Mouse (Mus musculus) kidney, postnatal 10 days (tissue): ENCODE data around the gene Gm17490.
"Not testable (repeated sequence)": the region's sequence is repeated elsewhere in the genome, so short reads cannot be mapped to it uniquely, and the experiment has no call there.

Experiments
- DNase-seq: peaks from one replicate; pipeline ENCODE4 v3.0.0; 2021; ENCODE audit warnings: mixed read lengths

The Gm17490 gene

DNA sequence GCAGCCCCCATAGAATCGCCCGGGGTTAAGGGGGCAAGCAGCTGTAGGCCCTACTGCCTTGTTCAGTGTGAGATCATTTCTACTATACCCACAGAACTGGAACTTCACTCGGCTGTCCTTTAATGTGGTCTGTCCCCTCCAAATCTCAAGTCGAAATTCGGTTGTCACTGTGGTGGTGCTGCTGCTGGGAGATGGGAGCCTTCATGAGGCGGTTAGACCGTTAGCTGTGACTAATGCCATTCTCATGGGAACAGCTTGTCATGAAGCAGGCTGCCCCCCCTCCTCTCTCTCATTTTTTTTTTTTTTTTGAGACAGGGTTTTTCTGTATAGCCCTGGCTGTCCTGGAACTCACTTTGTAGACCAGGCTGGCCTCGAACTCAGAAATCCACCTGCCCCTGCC lies 2.9 kb downstream of the Gm17490 start:
- DNase-seq = no peak

DNA sequence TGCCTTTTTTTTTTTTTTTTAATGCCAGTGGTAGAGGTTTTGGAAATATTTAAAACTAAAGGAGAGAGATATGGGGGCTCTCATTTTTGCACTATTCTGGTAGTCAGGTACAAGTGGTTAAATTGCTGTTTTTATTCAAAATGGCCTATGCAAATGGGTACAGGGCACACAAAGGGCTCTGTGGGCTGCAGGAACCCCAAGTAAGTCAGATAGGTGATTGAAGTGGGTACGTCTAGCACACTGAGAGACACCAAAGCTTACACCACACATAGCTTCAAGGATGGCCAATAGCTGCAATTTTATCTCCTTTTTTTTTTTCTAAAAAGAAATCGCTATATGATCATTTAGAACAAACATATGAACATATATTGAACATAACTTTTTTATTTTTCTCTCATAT lies 6.5 kb downstream of the Gm17490 start:
- no peak for DNase-seq

DNA sequence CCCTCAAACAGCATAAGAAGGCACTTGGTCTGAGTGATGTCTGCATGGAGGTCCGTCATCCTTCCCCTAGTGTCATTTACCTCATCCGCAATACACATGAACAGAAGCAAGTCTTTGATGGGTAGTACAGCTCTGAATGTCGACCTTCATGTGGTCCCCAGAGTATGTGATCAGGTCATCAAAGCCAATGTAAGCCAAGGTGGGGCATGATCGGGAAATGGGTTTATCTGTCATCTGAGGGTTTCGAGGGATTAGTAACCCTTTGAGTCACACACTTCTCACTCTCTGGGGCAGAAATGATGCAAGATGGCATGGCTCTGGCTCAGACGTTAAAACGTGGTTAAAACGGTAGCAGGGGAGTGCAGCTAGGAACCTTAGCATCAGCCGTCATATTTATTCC lies 9.2 kb downstream of the Gm17490 start:
- no peak for DNase-seq

DNA sequence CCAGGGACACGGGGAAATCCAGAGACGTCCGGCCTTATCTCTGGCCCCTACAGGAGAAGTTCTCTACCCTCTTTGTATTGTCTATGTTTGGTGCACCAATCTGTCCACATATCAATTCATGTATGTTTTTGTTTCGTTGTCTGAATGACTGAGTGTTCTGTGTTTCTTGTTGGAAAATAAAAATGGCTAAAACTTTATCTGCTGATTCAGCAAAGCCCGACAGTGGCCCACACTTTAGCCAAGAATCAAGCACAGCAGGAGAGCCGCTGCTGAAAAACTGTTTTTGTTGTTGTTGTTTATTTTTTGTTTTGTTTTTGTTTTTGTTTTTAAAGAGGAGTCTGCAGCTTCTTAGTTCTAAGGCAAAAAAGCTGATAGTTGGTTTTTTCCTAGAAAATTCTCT lies 13.1 kb downstream of the Gm17490 start:
- not testable (repeated sequence) for DNase-seq

- not testable (repeated sequence) for DNase-seq
These were observed 19.3 kb downstream of the Gm17490 start for GRCm38 (mm10) chr2:11606718-11607117.

DNA sequence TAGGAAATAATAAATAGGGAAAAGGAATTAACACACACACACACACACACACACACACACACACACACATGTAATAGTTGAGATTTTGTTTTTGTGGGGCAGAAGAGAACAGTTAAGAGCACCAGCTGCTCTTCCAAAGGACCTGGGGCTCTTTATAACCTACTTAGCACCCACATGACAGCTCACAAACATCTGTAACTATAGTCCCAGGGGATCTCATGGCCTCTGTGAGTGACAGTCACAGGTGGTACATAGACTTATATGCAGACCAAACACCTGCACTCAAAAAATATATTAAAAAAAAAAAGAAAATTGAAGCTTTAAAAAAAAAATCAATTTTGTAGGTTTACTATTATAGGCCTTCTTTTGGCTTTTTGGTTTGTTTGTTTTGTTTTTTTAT lies 21.2 kb downstream of the Gm17490 start:
- DNase-seq = no peak

- no peak for DNase-seq
These were observed 22.0 kb downstream of the Gm17490 start, which contains the start of gene Rbm17 for GRCm38 (mm10) chr2:11604053-11604452. Gene Rbm17, minus strand, starts transcription at chr2:11604153.

DNA sequence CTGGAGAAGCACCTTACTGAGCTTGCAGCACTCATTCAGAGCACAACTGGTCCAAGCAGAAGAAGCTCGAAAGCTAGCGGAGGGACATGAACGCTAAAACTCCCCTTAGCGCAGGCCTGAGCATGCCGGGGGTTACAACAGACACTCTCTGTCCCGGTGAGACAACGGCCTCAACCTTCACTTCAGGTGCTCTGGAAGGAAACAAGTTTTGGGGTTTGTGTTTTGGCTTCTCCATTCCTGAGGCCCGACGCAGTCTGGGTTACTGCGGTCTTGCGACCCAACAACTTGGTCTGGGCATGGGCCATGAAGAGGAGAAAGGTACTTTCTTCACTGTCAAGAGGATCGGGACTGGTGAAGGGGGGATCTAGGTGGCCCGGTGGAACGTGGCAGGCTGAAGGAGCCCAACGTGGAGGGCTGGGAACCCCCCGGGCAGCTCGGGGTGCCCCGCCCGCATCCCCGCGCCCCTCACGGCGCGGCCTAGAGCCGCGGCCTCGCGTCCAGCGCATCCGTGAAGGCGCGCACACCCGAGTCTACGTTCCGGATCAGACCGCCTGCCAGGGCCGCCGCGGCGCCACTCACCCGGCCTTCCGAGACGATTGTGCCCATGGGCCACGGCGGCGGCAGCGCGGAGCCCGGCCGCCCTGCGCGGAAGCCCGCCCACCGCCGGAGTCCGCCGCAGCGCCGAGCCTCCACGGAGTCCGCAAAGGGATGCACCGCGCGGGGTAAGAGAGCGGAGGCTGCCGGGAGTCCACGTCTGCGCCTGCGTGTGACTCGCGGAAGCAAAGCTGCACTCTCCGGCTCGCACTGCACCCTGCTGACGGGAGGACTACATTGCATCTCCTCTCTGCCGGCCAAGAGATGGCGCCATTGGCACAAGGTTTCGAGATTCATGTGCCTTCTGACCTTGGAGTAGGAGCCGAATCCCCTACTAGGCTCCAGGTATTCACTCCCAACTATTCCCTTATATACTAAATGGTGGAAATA lies 23.3 kb downstream of the Gm17490 start:
- DNase-seq = peak; percentile 97

DNA sequence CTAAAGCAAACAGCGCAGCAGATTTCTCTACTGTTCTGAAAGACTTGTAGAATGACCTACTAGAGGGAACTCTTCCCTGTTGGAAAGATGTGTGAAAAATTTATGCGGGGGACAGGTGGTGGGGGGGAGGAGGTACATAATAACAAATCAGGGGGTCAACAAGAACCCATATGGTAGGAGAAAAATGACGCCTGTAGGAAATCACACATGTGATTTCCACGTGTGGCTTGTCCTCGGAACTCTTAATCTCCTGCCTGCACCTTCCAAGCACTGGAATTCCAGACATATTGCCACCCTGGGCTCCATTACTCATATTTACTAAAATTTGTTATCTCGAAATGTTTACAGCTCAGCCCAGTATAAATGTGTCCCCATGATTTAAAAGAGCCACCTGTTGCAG lies 24.3 kb downstream of the Gm17490 start:
- no peak for DNase-seq

DNA sequence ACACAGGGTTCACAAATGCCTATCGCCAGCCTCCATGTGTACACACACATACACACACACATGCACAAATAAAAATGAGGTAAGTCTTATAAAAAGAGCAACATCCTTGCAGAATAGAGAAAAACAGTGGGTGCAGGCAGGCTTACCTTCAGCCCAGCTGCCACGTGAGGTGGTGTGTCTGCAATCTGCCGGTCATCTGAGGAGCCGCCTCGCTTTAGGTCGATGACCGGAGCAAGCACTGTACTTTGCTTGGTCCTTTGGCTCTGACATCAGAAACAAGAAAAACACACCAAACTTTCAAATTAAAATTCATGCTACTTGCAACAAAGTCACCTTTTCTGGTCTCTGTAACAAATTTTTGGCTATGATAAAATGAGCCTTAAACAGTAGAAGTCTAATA lies 28.2 kb downstream of the Gm17490 start:
- DNase-seq = no peak

- DNase-seq = no peak
These were observed 29.4 kb downstream of the Gm17490 start for GRCm38 (mm10) chr2:11596690-11597089.

- no peak for DNase-seq
These were observed 38.1 kb downstream of the Gm17490 start for GRCm38 (mm10) chr2:11587996-11588395.

- DNase-seq = no peak
These were observed 46.7 kb downstream of the Gm17490 start for GRCm38 (mm10) chr2:11579399-11579798.

GRCm38 (mm10) chr2:11578187-11578586 lies 47.9 kb downstream of the Gm17490 start:
- no peak for DNase-seq
